Mouse (Mus musculus): ENCODE data around the gene Serpina3g.

Serpina3g gene

DNA sequence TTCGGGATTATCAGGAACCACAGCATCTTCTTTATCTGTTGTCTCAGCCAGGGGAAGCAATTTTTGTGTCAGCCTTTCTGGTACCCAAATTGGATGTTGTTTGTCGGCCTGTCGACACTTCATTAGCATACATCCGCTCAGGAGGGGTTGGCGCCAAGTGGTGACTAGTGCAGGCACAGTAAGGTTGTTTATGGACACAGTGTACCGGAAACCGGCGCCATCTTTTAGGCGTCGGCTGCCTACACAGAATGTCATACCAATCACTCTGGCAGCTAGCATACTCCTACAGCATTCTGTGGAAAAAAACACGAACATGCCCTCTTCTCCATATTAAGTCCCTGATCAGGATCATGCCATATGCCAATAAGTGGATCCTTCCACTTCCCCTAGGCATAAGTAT, 47.3 kb downstream of the Serpina3g start:
- peak; percentile 32 for DNase-seq

DNA sequence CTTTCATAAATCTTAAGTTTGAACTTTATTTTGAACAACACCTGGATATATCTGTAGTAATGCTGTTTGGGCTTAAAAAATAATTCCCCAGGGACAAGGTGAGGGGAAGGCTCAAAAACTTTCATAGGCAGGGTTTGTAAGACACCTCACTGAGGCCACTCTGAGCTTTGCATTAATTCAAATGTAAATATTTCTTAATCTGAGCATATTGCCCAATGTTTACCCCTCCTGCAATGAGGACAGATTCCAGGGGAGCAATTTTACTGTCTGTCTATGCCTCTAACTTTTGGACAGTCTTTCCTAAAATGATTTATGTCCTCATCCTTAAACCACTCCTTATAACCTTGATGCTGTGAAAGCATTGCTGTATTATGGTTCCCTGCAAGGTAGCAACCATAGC, 52.3 kb downstream of the Serpina3g start:
- DNase-seq, result no peak

DNA sequence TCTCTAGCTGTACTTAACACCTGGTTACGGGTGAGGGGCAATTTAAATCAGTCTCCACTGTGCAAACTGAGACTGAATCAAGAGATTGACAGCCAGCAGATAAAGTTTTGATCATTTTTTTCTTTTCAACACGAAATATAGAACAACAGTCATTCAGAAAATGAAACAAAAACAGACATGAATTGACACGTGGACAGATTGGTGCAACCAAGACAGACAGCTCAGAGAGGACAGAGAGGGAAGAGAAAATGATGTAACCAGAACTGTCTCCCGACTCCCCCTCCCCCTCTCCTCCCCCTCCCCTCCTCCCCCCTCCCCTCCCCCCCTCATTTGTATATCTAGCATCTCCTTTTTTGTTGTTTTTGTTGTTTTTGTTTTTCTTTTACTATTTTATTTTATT, 53.8 kb downstream of the Serpina3g start:
- DNase-seq, result no peak
